Mouse (Mus musculus) neural tube, embryonic 10.5 days (tissue): ENCODE data around the gene Gm11009.
"Not testable (repeated sequence)": the region's sequence is repeated elsewhere in the genome, so short reads cannot be mapped to it uniquely, and the experiment has no call there.

Experiments
- DNase-seq: peaks from one replicate; pipeline ENCODE4 v3.0.0-alpha.2; 2017; ENCODE audit warnings: low spot score; ENCODE audit errors: extremely low spot score

The Gm11009 gene

DNA sequence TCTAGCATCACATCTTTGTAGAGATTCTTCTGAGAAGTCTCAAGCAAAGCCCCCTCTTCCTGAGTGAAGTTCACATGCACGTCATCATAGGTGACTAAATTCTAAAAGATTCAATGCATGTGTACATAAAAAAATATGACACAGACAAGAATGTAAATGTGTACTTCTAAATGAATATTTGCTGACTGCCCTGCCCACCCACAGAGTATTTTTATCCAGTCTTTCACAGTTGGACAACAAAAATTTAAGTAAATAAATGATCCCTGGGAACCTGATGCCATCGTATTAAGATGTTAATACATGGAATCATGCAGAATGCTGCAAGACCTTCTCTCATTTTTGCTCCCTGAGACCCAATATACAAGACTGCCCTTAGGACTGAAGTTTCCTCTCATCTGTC lies at the start of gene Gm11009:
Gene Gm11009, minus strand, starts transcription at position 101 of the 400 bp plus-strand sequence.
- DNase-seq: not testable (repeated sequence)
